Mouse (Mus musculus) hindbrain, embryonic 14.5 days (tissue): ENCODE results near the gene Foxl2. TPM values are rescaled to one million over a fixed set of nuclear protein-coding genes. Genes with fewer than 3 reads are reported as not detected.

Source experiments
- ATAC-seq: fragments of 200-750 bp; cut with Nextera tagmentation; 2 replicates; pipeline ENCODE4 v1.8.0; 2017; ENCODE audit warnings: moderate number of reproducible peaks, mild to moderate bottlenecking, moderate TSS enrichment, moderate library complexity; ENCODE audit not compliant: low FRiP score
- DNase-seq: peaks from one replicate; pipeline ENCODE4 v3.0.0-alpha.2; 2015; ENCODE audit warnings: low spot score
- H3K27ac ChIP-seq: fragments of 300-500 bp; sonication (generic); 2 replicates; pipeline ENCODE4 v1.5.1; 2014; ENCODE audit warnings: mild to moderate bottlenecking, moderate library complexity
- H3K27me3 ChIP-seq: fragments of 300-500 bp; sonication (generic); 2 replicates; pipeline ENCODE4 v1.6.1; 2014; ENCODE audit warnings: mild to moderate bottlenecking, low read length, mixed read lengths; ENCODE audit not compliant: control insufficient read depth, insufficient read depth
- H3K36me3 ChIP-seq: fragments of 300-500 bp; sonication (generic); replicated peaks from 2 replicates; pipeline ENCODE4 v1.6.1; 2014; ENCODE audit not compliant: control insufficient read depth, insufficient read depth
- H3K4me1 ChIP-seq: fragments of 300-500 bp; sonication (generic); replicated peaks from 2 replicates; pipeline ENCODE4 v1.6.1; 2014; ENCODE audit warnings: antibody characterized with exemption, low read length, mixed read lengths; ENCODE audit not compliant: control insufficient read depth, insufficient read depth
- H3K4me2 ChIP-seq: fragments of 300-500 bp; sonication (generic); replicated peaks from 2 replicates; pipeline ENCODE4 v1.6.1; 2014; ENCODE audit warnings: mild to moderate bottlenecking, moderate library complexity
- H3K4me3 ChIP-seq: fragments of 300-500 bp; sonication (generic); replicated peaks from 2 replicates; pipeline ENCODE4 v1.5.1; 2014; ENCODE audit warnings: mild to moderate bottlenecking, low read length
- H3K9ac ChIP-seq: fragments of 300-500 bp; sonication (generic); 2 replicates; pipeline ENCODE4 v1.6.1; 2014
- H3K9me3 ChIP-seq: fragments of 300-500 bp; sonication (generic); 2 replicates; pipeline ENCODE4 v1.6.1; 2016; ENCODE audit warnings: low read length; ENCODE audit not compliant: control insufficient read depth
- WGBS: fragments of 180-500 bp; shearing (Covaris S2); extraction: QIAGEN DNeasy Blood & Tissue Kit; methylation state at CpG from one replicate; pipeline ENCODE4 v1.1.7; 2014; 5-methylcytosine and 5-hydroxymethylcytosine counted together
- polyA plus RNA-seq: library from polyadenylated mRNA; unstranded; fragments of >200 nt; fragmentation: Nextera tagmentation; extraction: Ambion mirVana; gene quantifications from 2 replicates; pipeline ENCODE4 v1.2.1, GENCODE M21; 2014

Foxl2 gene
- polyA plus RNA-seq, 1 experiment from 2014 or later, result 0.98 TPM

DNA sequence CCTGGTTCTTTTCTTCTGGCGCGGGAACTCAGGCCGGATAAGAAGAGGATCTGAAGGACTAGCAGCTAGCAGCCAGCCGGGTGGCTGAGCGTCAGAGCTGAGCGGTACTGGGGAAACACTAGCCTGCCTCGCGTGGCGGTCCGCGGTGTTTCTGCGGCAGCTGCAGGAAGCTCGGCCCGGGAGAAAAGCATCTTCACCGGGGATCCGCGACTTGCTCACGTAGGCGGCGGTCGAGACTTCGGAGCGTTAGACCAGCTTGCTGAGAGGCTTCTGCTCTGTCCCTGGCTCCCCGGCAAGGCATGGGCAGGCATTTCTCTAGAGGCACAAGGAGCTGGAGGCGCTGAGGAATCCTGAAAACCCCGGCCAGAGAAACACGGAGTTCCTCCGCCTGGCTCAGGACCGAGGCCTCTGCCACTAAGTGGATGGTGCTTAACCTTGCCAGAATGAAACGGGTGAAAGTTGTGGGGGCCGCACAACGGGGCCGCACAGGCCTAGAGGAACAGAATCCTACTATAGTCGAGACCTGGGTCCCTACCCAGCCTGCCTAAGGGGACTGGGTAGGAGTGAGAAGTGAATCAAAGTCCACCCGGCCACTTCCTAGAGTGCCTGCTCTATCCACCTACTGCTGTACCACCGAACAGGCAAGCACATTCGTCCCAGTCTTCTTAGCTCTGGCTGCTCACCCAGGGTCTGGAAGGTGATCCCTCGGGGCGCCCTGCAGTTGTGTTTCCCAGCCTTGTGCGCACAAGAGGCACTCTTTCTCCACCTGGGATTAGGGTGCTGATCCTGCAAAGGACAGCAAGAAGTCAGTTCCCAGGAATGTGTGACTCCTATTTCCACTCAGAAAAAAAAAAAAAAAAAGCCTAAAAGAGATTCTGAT lies 2.7 kb upstream of the Foxl2 start:
- peak; percentile 59; the same call in 1 of the 2 replicates for ATAC-seq
- Histone ChIP-seq H3K9me3 (no peaks in the 10 kb centered on the region), H3K27ac (no peak overlapping the region), H3K4me3 (0 out of 2 replicates have a peak overlapping the region, but pooled peaks have one; percentile 0), H3K9ac (no peak overlapping the region), H3K4me2 (peak overlapping the region; percentile 27), H3K4me1 (peaks cover 21% of the 10 kb centered on the region), H3K27me3 (peaks cover 79% of the 10 kb centered on the region), H3K36me3 (no peaks in the 10 kb centered on the region)
- 1% methylated on average over 40 of the region's 40 CpGs for WGBS
- no peak for DNase-seq

GRCm38 (mm10) chr9:98953291-98953690 lies 1.8 kb upstream of the Foxl2 start:
- WGBS, result 6% methylated on average over 4 of the region's 4 CpGs
- H3K27ac ChIP-seq, result no peak overlapping the region
- H3K4me2 ChIP-seq, result no peak overlapping the region
- H3K4me3 ChIP-seq, result no peak overlapping the region
- no peak overlapping the region for H3K9ac ChIP-seq
- no peaks in the 10 kb centered on the region for H3K9me3 ChIP-seq
- no peak for ATAC-seq
- peaks cover 21% of the 10 kb centered on the region for H3K4me1 ChIP-seq
- no peak for DNase-seq
- peaks cover 82% of the 10 kb centered on the region for H3K27me3 ChIP-seq
- no peaks in the 10 kb centered on the region for H3K36me3 ChIP-seq

- Histone ChIP-seq H3K27ac (no peak overlapping the region), H3K36me3 (no peaks in the 10 kb centered on the region), H3K27me3 (peaks cover 81% of the 10 kb centered on the region), H3K9ac (no peak overlapping the region), H3K4me3 (no peak overlapping the region), H3K4me1 (peaks cover 21% of the 10 kb centered on the region), H3K4me2 (no peak overlapping the region), H3K9me3 (no peaks in the 10 kb centered on the region)
- DNase-seq (no peak), ATAC-seq (no peak)
- WGBS, result 4% methylated on average over 9 of the region's 9 CpGs
These were observed 1.3 kb upstream of the Foxl2 start for GRCm38 (mm10) chr9:98953830-98954229.

DNA sequence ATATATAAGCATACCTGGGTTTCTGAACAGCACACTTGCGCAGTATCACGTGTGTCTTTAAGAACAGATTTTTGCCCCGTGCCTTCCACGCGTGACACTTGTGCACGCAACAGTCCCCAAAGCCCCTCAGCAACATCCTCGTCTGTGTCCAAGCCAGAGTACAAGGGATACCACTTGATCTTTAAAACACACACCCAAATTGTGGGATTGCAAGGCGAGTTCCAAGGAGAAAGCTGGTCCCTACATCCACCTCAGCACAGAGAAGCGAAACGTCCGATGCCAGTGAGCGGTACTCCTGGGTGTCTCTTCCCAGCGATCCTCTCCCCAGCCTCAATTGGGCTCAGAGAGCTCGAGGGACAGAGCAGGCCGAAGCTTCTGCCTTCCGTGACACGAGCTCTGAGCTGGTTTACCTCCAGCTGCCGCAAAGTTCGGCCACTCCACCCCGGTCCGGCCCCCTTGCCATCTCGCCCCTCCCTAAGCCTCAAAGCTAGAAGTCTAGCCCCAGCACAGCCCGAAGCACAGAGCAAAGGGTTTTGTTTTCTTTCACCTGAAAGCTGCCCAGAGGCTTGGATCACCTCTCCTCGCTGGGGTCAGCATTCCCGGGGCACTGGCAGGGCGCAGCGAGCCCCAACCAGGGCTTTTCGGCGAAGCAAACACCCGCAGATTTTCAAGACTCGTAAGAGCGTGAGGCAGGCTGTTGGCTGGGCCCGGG lies 541 bp upstream of the Foxl2 start:
- ATAC-seq, result no peak
- Histone ChIP-seq H3K27me3 (peaks cover 81% of the 10 kb centered on the region), H3K4me2 (peak overlapping the region; percentile 57), H3K9me3 (no peaks in the 10 kb centered on the region), H3K9ac (0 out of 2 replicates have a peak overlapping the region, but pooled peaks have one; percentile 24), H3K36me3 (no peaks in the 10 kb centered on the region), H3K4me1 (peaks cover 21% of the 10 kb centered on the region), H3K4me3 (peak overlapping the region; percentile 31), H3K27ac (peak overlapping the region; percentile 29; the same call in 1 of the 2 replicates)
- 1% methylated on average over 33 of the region's 33 CpGs for WGBS
- DNase-seq, result no peak

GRCm38 (mm10) chr9:98955716-98956224 lies 682 bp downstream of the Foxl2 start:
- 0 out of 2 replicates have a peak, but pooled peaks have one; percentile 25 for ATAC-seq
- H3K4me3 ChIP-seq, result peak overlapping the region; percentile 31
- H3K36me3 ChIP-seq, result no peaks in the 10 kb centered on the region
- H3K9me3 ChIP-seq, result no peaks in the 10 kb centered on the region
- no peak for DNase-seq
- peaks cover 83% of the 10 kb centered on the region for H3K27me3 ChIP-seq
- peak overlapping the region; percentile 71 for H3K27ac ChIP-seq
- H3K9ac ChIP-seq, result peak overlapping the region; percentile 24; the same call in 1 of the 2 replicates
- H3K4me1 ChIP-seq, result peaks cover 21% of the 10 kb centered on the region
- peak overlapping the region; percentile 57 for H3K4me2 ChIP-seq
- WGBS, result under 1% methylated on average over 49 of the region's 60 CpGs

DNA sequence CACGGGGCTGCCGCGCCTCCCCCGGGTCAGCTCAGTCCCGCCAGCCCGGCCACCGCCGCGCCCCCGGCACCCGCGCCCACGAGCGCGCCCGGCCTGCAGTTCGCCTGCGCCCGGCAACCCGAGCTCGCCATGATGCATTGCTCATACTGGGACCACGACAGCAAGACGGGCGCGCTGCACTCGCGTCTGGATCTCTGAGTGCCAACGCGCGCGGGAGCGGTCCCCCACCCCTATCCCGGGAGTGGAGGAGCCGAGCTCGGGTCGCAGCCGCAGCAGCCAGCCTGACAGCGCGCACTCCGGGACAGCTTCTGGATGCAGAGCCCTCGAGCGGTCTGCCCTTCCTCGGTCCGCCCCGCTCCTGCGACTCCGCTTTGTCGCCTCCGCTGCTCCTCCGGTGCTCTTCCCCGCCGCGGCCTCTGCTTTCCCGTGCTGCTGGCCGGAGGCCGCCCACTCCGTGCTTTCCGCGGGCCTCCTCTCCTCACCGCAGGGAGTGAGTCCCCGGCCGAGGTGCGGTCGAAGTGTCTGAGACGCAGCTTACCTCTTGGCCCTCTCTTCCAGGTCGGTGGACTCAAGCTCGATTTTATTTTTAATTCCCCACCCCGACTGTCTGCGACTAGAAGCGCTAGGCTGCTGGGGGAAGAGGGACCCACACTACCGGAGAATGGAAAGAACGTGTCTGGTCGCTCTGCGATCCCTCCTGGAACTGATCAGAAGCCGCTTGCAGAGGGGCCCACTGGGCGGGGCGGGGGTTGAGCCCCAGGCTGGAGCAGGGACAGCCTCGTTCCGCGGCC lies 1.7 kb downstream of the Foxl2 start:
- Histone ChIP-seq H3K4me2 (peak overlapping the region; percentile 57), H3K27ac (no peak overlapping the region), H3K4me1 (peaks cover 21% of the 10 kb centered on the region), H3K9ac (peak overlapping the region; percentile 24; the same call in 1 of the 2 replicates), H3K9me3 (no peaks in the 10 kb centered on the region), H3K4me3 (peak overlapping the region; percentile 31), H3K27me3 (peaks cover 83% of the 10 kb centered on the region), H3K36me3 (no peaks in the 10 kb centered on the region)
- ATAC-seq (no peak), DNase-seq (no peak)
- under 1% methylated on average over 68 of the region's 80 CpGs for WGBS

- peaks cover 21% of the 10 kb centered on the region for H3K4me1 ChIP-seq
- no peak for DNase-seq
- H3K9ac ChIP-seq, result no peak overlapping the region
- H3K4me3 ChIP-seq, result 0 out of 2 replicates have a peak overlapping the region, but pooled peaks have one; percentile 31
- H3K27ac ChIP-seq, result no peak overlapping the region
- no peak for ATAC-seq
- H3K27me3 ChIP-seq, result peaks cover 86% of the 10 kb centered on the region
- no peaks in the 10 kb centered on the region for H3K9me3 ChIP-seq
- H3K4me2 ChIP-seq, result peak overlapping the region; percentile 57; the same call in 1 of the 2 replicates
- no peaks in the 10 kb centered on the region for H3K36me3 ChIP-seq
- under 1% methylated on average over 23 of the region's 23 CpGs for WGBS
These were observed 2.8 kb downstream of the Foxl2 start for GRCm38 (mm10) chr9:98957751-98958351.

- Histone ChIP-seq H3K4me2 (no peak overlapping the region), H3K27ac (no peak overlapping the region), H3K36me3 (no peaks in the 10 kb centered on the region), H3K27me3 (peaks cover 86% of the 10 kb centered on the region), H3K4me3 (no peak overlapping the region), H3K9ac (no peak overlapping the region), H3K9me3 (no peaks in the 10 kb centered on the region), H3K4me1 (peaks cover 21% of the 10 kb centered on the region)
- DNase-seq (no peak), ATAC-seq (no peak)
- WGBS, result 7% methylated on average over 6 of the region's 6 CpGs
These were observed 3.5 kb downstream of the Foxl2 start for GRCm38 (mm10) chr9:98958628-98959027.
